Mouse (Mus musculus): ENCODE measurements around the gene Ankrd44.

- no peak for TF ChIP-seq HCFC1 (IDR thresholded peaks at IDR 0.05; ENCODE audit: borderline replicate concordance, insufficient read depth, low read length)
- no peak for TF ChIP-seq MAFK (IDR thresholded peaks at IDR 0.05; ENCODE audit: insufficient read depth, low read depth, low read length)
- no peak for TF ChIP-seq CHD2 (IDR thresholded peaks at IDR 0.05; ENCODE audit: low read depth, low read length)
These were observed 65.8 kb downstream of the Ankrd44 start for GRCm38 (mm10) chr1:54860361-54860760.

Measured in ES-E14 (cell line).